Mouse (Mus musculus) liver, adult 2 months (tissue): ENCODE results near the gene Map3k20. TPM values are rescaled to one million over a fixed set of nuclear protein-coding genes. Genes with fewer than 3 reads are reported as not detected.

Experiments used
- DNase-seq: peaks from one replicate; pipeline ENCODE4 v3.0.0-alpha.2; 2011; ENCODE audit warnings: low read depth, low spot score; ENCODE audit errors: extremely low read depth
- H3K27ac ChIP-seq: fragments of 200-500 bp; replicated peaks from 2 replicates; pipeline ENCODE4 v1.5.1; 2012; ENCODE audit warnings: low read depth, mild to moderate bottlenecking, control low read depth, inconsistent platforms, low read length; ENCODE audit not compliant: insufficient read depth
- H3K27me3 ChIP-seq: fragments of 200-500 bp; 2 replicates; pipeline ENCODE4 v1.6.1; 2012; ENCODE audit warnings: mild to moderate bottlenecking, moderate library complexity, low read length, inconsistent platforms; ENCODE audit not compliant: control insufficient read depth, insufficient read depth
- H3K36me3 ChIP-seq: fragments of 200-500 bp; 2 replicates; pipeline ENCODE4 v1.6.1; 2012; ENCODE audit warnings: low read length, inconsistent platforms; ENCODE audit not compliant: control insufficient read depth, insufficient read depth
- H3K4me1 ChIP-seq: fragments of 200-500 bp; 2 replicates; pipeline ENCODE4 v1.6.1; 2011; ENCODE audit warnings: low read length; ENCODE audit not compliant: control insufficient read depth, insufficient read depth
- H3K4me3 ChIP-seq: fragments of 200-500 bp; 2 replicates; pipeline ENCODE4 v1.5.1; 2011; ENCODE audit warnings: low read depth, mild to moderate bottlenecking, control low read depth, low read length, moderate library complexity; ENCODE audit not compliant: insufficient read depth
- H3K79me2 ChIP-seq: fragments of 200-500 bp; 2 replicates; pipeline ENCODE4 v1.6.1; 2012; ENCODE audit warnings: inconsistent platforms, mild to moderate bottlenecking, low read length, moderate library complexity; ENCODE audit not compliant: control insufficient read depth, insufficient read depth
- H3K9ac ChIP-seq: fragments of 200-500 bp; 2 replicates; pipeline ENCODE4 v1.6.1; 2012; ENCODE audit warnings: low read depth, mild to moderate bottlenecking, control low read depth, inconsistent platforms, low read length
- CTCF ChIP-seq: fragments of 200-500 bp; IDR thresholded peaks from 2 replicates; pipeline ENCODE4 v1.5.1; 2011; ENCODE audit warnings: low read depth, low read length, control low read depth
- POLR2A ChIP-seq: fragments of 200-500 bp; IDR thresholded peaks from 2 replicates; pipeline ENCODE4 v1.6.1; 2011; ENCODE audit warnings: low read length, control low read depth; ENCODE audit not compliant: insufficient read depth; ENCODE audit errors: extremely low read depth
- WGBS: fragments of 180-500 bp; shearing (Covaris S2); methylation state at CpG from one replicate; pipeline ENCODE4 v1.1.7; 2018; 5-methylcytosine and 5-hydroxymethylcytosine counted together
- polyA plus RNA-seq: library from polyadenylated mRNA; depleted of rRNA; stranded (reverse); fragments of >200 nt; gene quantifications from 2 replicates; pipeline ENCODE4 v1.2.3, GENCODE M21; 2012
- total RNA-seq: library from RNA; depleted of rRNA; stranded (reverse); fragments of >200 nt; gene quantifications from 2 replicates; pipeline ENCODE4 v1.2.3, GENCODE M21; 2014

The Map3k20 gene
- total and polyA plus RNA-seq, 2 experiments: 4.6 to 11.8 TPM

DNA sequence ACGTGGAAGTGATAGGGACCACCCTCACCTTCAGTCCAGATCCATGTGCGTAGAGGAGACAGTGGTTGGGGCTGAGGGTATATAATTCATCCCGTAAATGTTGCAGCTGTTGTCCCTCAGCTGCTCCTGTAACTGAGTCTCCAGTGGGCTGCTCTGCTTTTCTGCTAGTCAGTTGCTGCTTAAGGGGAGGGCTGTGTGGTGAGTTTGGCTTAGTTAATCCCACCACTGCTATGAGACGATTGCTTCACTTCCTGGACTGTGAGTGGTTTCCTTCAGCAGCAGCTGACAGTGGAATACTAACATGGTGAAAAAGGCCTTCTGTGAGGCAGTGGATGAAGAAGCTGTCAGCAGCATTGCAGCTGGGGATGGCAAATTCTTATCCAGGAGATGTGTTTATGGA is 33.0 kb downstream of the Map3k20 start:
- peak overlapping the region; percentile 34; the same call in 1 of the 2 replicates for H3K27ac ChIP-seq
- no peak overlapping the region for H3K9ac ChIP-seq
- peaks cover 3% of the 10 kb centered on the region; the same call in 1 of the 2 replicates for H3K79me2 ChIP-seq
- no peak for TF ChIP-seq POLR2A
- no peak for TF ChIP-seq CTCF
- H3K27me3 ChIP-seq: no peaks in the 10 kb centered on the region
- no peaks in the 10 kb centered on the region for H3K36me3 ChIP-seq
- no peak for DNase-seq
- peaks cover 7% of the 10 kb centered on the region for H3K4me1 ChIP-seq
- H3K4me3 ChIP-seq: no peak overlapping the region
- WGBS: 71% methylated on average over 4 of the region's 4 CpGs

DNA sequence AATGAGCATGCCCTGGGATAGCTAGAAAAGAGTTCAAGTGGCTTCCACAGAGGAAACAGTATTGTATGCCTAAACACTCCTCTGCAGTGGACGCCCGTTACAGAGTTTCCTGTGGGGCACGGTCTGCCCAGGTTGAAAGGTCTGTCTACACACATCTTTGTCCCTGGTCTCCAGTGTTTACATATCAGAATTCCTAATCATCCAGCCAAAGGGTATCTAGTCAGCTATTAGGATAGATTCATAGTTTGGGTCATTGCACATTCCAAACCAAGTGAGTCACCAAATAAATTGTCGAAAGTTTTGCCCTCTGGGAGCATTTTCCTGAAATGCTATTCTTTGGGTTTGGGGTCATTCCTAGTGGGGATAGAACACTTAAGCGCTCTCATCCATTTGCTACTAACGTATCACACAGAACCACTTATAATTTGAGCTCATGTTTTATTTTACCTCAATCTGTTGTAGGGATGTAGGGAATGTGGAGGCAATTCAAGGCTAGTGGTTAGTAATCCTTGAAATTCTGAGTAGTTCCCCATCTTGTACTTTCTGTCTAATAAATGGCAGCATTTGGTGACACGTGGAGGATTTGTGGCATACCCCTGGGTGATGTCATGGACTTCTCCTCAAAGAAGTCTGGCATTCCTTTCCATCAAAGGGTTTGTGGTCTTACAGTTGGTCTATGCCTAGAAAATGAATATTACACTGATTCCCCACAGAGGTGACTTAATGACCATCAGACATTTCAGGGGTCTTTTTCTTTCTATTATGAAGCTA is 33.8 kb downstream of the Map3k20 start:
- Histone ChIP-seq H3K4me3 (no peak overlapping the region), H3K4me1 (peaks cover 7% of the 10 kb centered on the region), H3K27me3 (no peaks in the 10 kb centered on the region), H3K9ac (no peak overlapping the region), H3K27ac (0 out of 2 replicates have a peak overlapping the region, but pooled peaks have one; percentile 0), H3K36me3 (no peaks in the 10 kb centered on the region), H3K79me2 (peaks cover 3% of the 10 kb centered on the region; the same call in 1 of the 2 replicates)
- peak; percentile 82 for DNase-seq
- TF ChIP-seq POLR2A (no peak), CTCF (no peak)
- WGBS: 40% methylated on average over 7 of the region's 7 CpGs

DNA sequence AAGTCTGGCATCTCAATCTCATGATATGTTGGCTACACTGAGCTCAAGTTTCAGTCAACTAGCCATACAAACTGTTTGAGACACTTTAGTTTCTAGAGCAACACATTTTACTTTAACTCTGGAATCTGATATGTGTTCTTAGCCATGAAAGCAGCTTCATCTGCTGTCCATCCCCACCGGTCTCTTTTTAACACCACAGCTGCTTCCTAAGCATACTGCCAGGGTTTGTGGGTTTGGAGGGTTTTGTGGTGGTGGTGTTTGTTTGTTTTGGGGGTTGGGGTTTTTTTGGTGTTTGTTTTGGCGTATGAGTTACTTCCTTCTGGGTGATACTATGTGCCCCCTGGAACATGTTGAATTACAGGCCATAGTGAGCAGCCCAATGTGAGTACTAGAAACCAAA is 35.2 kb downstream of the Map3k20 start:
- DNase-seq: no peak
- Histone ChIP-seq H3K4me3 (no peak overlapping the region), H3K36me3 (no peaks in the 10 kb centered on the region), H3K4me1 (peaks cover 7% of the 10 kb centered on the region), H3K79me2 (no peaks in the 10 kb centered on the region; the same call in 1 of the 2 replicates), H3K9ac (no peak overlapping the region), H3K27ac (no peak overlapping the region), H3K27me3 (no peaks in the 10 kb centered on the region)
- WGBS: 66% methylated on average over 2 of the region's 2 CpGs
- TF ChIP-seq CTCF (no peak), POLR2A (no peak)

DNA sequence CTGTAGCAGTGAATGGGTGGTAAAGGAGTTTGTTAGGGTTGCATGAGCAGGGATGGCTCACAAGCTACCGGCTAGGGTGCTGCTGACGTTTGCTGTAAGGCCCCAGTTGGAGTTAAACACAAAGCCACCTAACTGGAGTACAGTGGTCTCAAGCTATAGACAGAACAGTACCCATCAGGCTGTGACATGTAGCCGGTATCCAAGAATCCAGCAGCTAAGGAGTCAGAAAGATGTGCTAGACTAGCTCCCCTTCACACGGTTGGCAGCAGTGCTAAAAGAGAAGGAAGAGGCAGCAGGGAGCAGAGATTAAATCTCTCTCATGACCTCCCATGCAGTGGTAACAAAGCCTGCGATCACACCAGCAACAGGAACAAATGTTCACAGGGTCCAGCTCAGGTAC is 36.2 kb downstream of the Map3k20 start:
- 93% methylated on average over 5 of the region's 5 CpGs for WGBS
- H3K36me3 ChIP-seq: no peaks in the 10 kb centered on the region
- DNase-seq: no peak
- no peaks in the 10 kb centered on the region; the same call in 1 of the 2 replicates for H3K79me2 ChIP-seq
- no peaks in the 10 kb centered on the region for H3K27me3 ChIP-seq
- no peak overlapping the region for H3K9ac ChIP-seq
- no peak overlapping the region for H3K4me3 ChIP-seq
- TF ChIP-seq CTCF (no peak), POLR2A (no peak)
- peaks cover 7% of the 10 kb centered on the region for H3K4me1 ChIP-seq
- no peak overlapping the region for H3K27ac ChIP-seq

DNA sequence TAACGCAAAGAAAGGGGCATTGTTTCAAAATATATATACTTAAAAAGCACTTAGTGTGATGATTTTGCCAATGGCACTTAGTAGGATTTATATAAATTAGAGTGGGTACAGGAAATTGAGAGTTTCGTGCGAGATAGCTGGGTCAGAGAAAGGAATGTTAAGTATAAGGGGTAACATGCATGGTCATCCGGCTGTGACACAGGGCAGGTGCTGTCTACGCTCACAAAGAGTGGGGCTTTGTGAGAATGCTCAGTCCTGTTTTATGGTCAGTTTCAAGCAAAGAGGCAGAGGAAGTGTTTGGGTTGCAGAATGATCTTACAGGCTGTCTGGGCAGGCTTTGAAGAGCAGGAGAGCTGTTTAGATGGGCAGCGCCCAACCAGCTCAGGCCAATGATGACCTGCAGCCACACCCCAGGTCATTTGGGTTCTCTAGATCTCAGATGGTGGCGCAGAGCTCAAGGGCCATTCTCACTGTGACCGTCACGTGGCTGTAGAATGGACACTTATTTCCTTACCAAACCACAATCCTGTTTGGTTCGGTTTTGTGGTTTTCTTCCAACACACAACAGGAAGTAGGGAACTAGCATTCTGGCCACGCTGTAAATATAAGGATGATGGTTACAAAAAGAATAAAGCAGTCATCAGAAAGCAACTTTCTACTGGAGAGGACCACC is 37.4 kb downstream of the Map3k20 start:
- Histone ChIP-seq H3K4me3 (no peak overlapping the region), H3K9ac (no peak overlapping the region)
- 92% methylated on average over 11 of the region's 11 CpGs for WGBS

More for the DNA sequence above, 37.4 kb downstream of the Map3k20 start:
- Histone ChIP-seq H3K27me3 (no peaks in the 10 kb centered on the region), H3K4me1 (peaks cover 7% of the 10 kb centered on the region), H3K79me2 (no peaks in the 10 kb centered on the region; the same call in 1 of the 2 replicates), H3K36me3 (no peaks in the 10 kb centered on the region), H3K27ac (no peak overlapping the region)
- no peak for TF ChIP-seq CTCF
- no peak for TF ChIP-seq POLR2A
- DNase-seq: no peak
